Mouse (Mus musculus): ENCODE data around the gene Hexim2. TPM values are rescaled to one million over a fixed set of nuclear protein-coding genes. Genes with fewer than 3 reads are reported as not detected.

The Hexim2 gene
- polyA plus RNA-seq, 1 experiment from 2014 or later = 17.6 TPM

GRCm38 (mm10) chr11:103114270-103114943, 17.8 kb upstream of the Hexim2 start:
- Histone ChIP-seq H3K4me1 (replicated peaks) (peaks cover 56% of the 10 kb centered on the region), H3K27me3 (peaks cover 42% of the 10 kb centered on the region), H3K9me3 (no peaks in the 10 kb centered on the region), H3K4me2 (peak overlapping the region; percentile 65), H3K27ac (replicated peaks) (peak overlapping the region; percentile 91; the same call in 1 of the 2 replicates), H3K9ac (peak overlapping the region; percentile 90), H3K36me3 (no peaks in the 10 kb centered on the region), H3K4me3 (peak overlapping the region; percentile 60)
- no peak for ATAC-seq (ENCODE audit: low read depth)
- WGBS = 87% methylated on average over 11 of the region's 11 CpGs

DNA sequence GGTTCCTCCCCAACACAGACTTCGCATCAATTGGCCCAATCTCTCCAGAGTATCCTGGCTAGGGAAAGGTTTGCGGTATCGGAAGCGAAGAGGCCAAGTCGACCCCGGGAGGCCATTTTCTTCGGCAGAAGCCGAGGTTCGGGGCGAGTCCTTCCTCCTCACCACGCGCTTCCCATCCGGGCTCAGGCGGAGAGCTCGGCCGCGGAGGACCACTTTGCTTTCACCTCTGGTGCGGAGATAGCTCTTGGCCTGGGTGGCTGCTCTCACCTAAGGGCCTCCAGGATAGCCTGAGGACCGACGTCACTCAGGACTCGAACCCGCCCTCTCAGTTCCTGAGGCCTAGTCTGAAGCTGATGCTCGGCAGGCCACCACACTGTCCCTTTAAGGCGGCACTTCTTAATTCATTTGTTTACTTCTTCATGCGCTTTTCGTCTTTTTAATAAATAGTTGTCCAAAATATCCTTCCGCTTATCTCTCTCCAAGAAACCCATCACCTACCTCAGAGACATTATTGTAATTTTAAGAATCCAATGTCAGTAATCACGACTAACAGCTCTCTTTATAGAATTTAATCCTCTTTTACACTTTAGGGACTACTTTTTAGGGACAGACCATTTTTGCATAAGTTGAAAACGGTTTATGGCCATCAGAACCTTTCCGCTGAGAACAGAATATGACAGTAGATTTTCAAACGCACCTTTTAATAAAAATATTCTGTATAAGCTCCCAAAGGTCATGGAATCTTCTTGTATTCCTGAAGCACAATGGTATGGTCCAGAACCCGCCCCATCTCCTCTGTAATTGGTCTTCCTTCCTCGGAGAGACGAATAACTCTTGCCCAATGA, 16.8 kb upstream of the Hexim2 start:
- 1% methylated on average over 34 of the region's 34 CpGs for WGBS

DNA sequence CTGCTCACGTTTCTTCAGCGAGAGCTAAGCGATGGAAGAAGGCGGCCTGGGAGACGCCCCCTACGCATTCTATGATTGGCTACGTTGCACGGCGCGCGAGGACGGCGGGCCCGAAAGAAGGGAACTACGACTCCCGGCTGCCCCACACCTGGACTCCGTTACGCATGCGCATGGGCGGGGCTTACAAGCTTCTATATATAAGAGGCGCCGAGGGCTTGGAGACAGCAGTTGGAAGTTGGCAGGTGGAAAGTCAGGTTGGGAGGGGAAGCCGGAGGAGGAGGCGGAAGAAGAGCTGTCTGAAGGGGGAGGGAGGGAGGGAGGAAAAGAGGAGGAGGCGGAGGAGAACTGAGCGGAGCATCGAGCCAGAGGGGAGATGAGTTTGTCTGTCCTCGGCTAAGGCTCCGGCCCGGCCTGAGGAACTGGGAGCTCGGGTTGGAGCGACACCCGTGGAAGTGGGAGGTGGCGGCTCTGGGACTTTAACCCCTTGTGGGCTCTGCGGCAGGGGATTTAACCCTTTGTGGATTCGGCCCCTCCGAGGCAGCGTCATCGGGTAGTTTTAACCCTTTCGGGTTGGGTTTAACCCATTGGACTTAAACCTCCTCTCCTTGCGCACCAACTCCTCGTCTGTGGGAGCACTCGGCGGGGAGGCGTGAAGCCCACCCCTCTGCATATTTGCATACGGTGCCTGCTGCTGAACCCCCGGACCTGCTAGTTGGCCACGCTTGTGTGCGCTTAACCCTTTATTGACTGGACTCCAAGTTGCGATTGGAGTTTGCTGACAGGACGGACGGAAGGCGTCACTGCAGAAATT, 16.0 kb upstream of the Hexim2 start, which contains the start of gene Hexim1:
Gene Hexim1, plus strand, starts transcription at position 224 of the 811 bp plus-strand sequence.
- under 1% methylated on average over 53 of the region's 53 CpGs for WGBS
- Histone ChIP-seq H3K4me3 (peak within 1 kb of the TSS; percentile 60), H3K9ac (peak within 1 kb of the TSS; percentile 90)

More for the DNA sequence above, 16.8 kb upstream of the Hexim2 start:
- H3K4me3 ChIP-seq = peak overlapping the region; percentile 60
- H3K4me2 ChIP-seq = peak overlapping the region; percentile 65
- H3K9ac ChIP-seq = peak overlapping the region; percentile 90
- peak overlapping the region; percentile 91 for H3K27ac ChIP-seq (replicated peaks)
- no peaks in the 10 kb centered on the region for H3K9me3 ChIP-seq
- peaks cover 37% of the 10 kb centered on the region for H3K27me3 ChIP-seq
- peak; percentile 84 for ATAC-seq (ENCODE audit: low read depth)
- peaks cover 56% of the 10 kb centered on the region for H3K4me1 ChIP-seq (replicated peaks)
- H3K36me3 ChIP-seq = no peaks in the 10 kb centered on the region

GRCm38 (mm10) chr11:103116959-103117590, 15.2 kb upstream of the Hexim2 start:
- under 1% methylated on average over 35 of the region's 35 CpGs for WGBS
- ATAC-seq (ENCODE audit: low read depth) = peak; percentile 33
- Histone ChIP-seq H3K4me3 (peak overlapping the region; percentile 60), H3K36me3 (no peaks in the 10 kb centered on the region), H3K27me3 (peaks cover 21% of the 10 kb centered on the region), H3K9ac (peak overlapping the region; percentile 81), H3K9me3 (no peaks in the 10 kb centered on the region), H3K27ac (replicated peaks) (peak overlapping the region; percentile 93), H3K4me1 (replicated peaks) (peaks cover 46% of the 10 kb centered on the region), H3K4me2 (peak overlapping the region; percentile 94)

More for the DNA sequence above, 16.0 kb upstream of the Hexim2 start, which contains the start of gene Hexim1:
- Histone ChIP-seq H3K27ac (replicated peaks) (peak within 1 kb of the TSS; percentile 93), H3K4me1 (replicated peaks) (peaks cover 55% of the 10 kb centered on the region), H3K4me2 (peak within 1 kb of the TSS; percentile 94), H3K9me3 (no peaks in the 10 kb centered on the region), H3K36me3 (no peaks in the 10 kb centered on the region), H3K27me3 (peaks cover 29% of the 10 kb centered on the region)
- peak; percentile 96 for ATAC-seq (ENCODE audit: low read depth)

DNA sequence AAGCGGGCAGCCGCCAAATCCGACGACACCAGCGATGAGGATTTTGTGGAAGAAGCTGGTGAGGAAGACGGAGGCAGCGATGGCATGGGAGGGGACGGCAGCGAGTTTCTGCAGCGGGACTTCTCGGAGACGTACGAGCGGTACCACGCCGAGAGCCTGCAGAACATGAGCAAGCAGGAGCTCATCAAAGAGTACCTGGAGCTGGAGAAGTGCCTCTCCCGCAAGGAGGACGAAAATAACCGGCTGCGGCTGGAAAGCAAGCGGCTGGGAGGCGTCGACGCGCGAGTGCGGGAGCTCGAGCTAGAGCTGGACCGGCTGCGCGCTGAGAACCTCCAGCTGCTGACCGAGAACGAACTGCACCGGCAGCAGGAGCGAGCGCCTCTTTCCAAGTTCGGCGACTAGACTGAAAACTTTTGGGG, 14.6 kb upstream of the Hexim2 start:
- Histone ChIP-seq H3K9ac (peak overlapping the region; percentile 81), H3K27me3 (peaks cover 15% of the 10 kb centered on the region), H3K36me3 (no peaks in the 10 kb centered on the region), H3K4me1 (replicated peaks) (peaks cover 41% of the 10 kb centered on the region), H3K27ac (replicated peaks) (peak overlapping the region; percentile 93; the same call in 1 of the 2 replicates), H3K9me3 (no peaks in the 10 kb centered on the region), H3K4me3 (peak overlapping the region; percentile 60), H3K4me2 (peak overlapping the region; percentile 94)
- WGBS = under 1% methylated on average over 38 of the region's 38 CpGs
- no peak for ATAC-seq (ENCODE audit: low read depth)

DNA sequence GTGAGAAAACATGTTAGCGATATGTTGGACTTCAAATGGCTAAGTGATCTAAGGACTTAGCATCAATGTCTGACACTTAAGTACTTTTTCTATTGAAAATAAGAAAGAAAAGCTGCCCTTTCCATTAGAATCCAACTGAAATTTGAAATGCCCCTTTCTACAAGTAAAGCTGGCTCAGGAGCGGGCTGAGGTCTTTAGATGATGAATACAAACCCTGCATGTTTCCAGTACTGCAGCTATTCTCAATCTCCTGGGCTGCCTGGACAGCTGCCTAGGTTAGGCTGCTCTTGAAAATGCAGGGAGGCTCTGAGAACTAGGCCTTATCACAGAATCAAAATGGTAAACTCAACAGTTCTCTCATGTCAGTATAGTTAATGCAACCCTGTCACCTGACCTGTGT, 13.4 kb upstream of the Hexim2 start:
- peak overlapping the region; percentile 81; the same call in 1 of the 2 replicates for H3K9ac ChIP-seq
- peak overlapping the region; percentile 60 for H3K4me3 ChIP-seq
- no peak for ATAC-seq (ENCODE audit: low read depth)

DNA sequence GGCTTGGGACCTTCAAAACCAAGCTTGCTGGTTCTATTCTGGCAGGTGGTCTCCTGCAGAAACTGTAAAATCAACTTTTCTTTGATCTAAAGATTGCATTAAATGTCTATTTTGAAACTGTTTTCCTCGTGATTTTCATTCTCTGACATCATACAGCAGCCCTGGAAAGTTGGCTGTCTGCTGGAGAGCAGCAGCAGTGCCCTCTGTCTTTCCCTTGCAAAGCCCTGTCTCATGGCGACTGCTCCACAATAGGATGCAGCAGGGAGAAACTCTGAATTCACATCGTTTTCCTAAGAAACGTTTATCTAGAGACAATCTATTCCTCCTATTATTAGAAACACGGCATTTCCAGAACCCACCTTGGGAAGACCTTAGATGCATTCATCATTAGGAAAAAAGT, 12.6 kb upstream of the Hexim2 start:
- no peaks in the 10 kb centered on the region for H3K27me3 ChIP-seq
- no peak overlapping the region for H3K9ac ChIP-seq
- H3K36me3 ChIP-seq = no peaks in the 10 kb centered on the region
- H3K4me2 ChIP-seq = no peak overlapping the region
- no peaks in the 10 kb centered on the region for H3K9me3 ChIP-seq
- 60% methylated on average over 5 of the region's 5 CpGs for WGBS
- peaks cover 28% of the 10 kb centered on the region for H3K4me1 ChIP-seq (replicated peaks)
- no peak overlapping the region for H3K4me3 ChIP-seq
- no peak for ATAC-seq (ENCODE audit: low read depth)
- H3K27ac ChIP-seq (replicated peaks) = no peak overlapping the region

More for the DNA sequence above, 13.4 kb upstream of the Hexim2 start:
- 93% methylated on average over 2 of the region's 2 CpGs for WGBS
- H3K27me3 ChIP-seq = peaks cover 3% of the 10 kb centered on the region
- peak overlapping the region; percentile 94 for H3K4me2 ChIP-seq
- no peak overlapping the region for H3K27ac ChIP-seq (replicated peaks)
- peaks cover 34% of the 10 kb centered on the region for H3K4me1 ChIP-seq (replicated peaks)
- no peaks in the 10 kb centered on the region for H3K9me3 ChIP-seq
- no peaks in the 10 kb centered on the region for H3K36me3 ChIP-seq

DNA sequence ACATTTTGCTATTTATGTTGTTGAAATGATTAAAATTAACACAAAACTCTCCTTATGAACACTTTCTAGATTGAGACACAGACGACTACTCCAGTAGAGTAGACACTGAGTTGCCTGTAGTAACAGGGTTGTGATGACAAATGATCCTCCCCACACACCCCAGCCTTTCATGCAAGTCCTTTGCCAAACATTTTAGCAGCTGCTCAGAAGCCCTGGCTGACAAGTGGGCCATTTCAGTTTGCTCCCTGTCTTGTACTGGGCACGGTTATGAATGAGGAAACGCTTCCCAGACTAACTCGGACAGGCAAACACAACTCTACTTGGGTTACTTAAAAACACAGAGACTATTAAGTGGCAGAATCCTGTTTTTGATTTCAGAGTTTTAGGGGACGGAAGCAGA, 11.9 kb upstream of the Hexim2 start:
- no peak for ATAC-seq (ENCODE audit: low read depth)
- Histone ChIP-seq H3K27ac (replicated peaks) (no peak overlapping the region), H3K4me1 (replicated peaks) (peaks cover 24% of the 10 kb centered on the region), H3K4me3 (no peak overlapping the region), H3K4me2 (no peak overlapping the region), H3K27me3 (no peaks in the 10 kb centered on the region), H3K9ac (no peak overlapping the region), H3K36me3 (no peaks in the 10 kb centered on the region), H3K9me3 (no peaks in the 10 kb centered on the region)
- 76% methylated on average over 5 of the region's 5 CpGs for WGBS

GRCm38 (mm10) chr11:103132576-103133455, 587 bp downstream of the Hexim2 start:
- peak; percentile 93 for ATAC-seq (ENCODE audit: low read depth)
- Histone ChIP-seq H3K4me1 (replicated peaks) (peaks cover 55% of the 10 kb centered on the region), H3K36me3 (no peaks in the 10 kb centered on the region), H3K9ac (peak overlapping the region; percentile 100), H3K27me3 (no peaks in the 10 kb centered on the region), H3K4me3 (peak overlapping the region; percentile 93), H3K9me3 (no peaks in the 10 kb centered on the region), H3K27ac (replicated peaks) (peak overlapping the region; percentile 99), H3K4me2 (peak overlapping the region; percentile 89)
- under 1% methylated on average over 55 of the region's 58 CpGs for WGBS

DNA sequence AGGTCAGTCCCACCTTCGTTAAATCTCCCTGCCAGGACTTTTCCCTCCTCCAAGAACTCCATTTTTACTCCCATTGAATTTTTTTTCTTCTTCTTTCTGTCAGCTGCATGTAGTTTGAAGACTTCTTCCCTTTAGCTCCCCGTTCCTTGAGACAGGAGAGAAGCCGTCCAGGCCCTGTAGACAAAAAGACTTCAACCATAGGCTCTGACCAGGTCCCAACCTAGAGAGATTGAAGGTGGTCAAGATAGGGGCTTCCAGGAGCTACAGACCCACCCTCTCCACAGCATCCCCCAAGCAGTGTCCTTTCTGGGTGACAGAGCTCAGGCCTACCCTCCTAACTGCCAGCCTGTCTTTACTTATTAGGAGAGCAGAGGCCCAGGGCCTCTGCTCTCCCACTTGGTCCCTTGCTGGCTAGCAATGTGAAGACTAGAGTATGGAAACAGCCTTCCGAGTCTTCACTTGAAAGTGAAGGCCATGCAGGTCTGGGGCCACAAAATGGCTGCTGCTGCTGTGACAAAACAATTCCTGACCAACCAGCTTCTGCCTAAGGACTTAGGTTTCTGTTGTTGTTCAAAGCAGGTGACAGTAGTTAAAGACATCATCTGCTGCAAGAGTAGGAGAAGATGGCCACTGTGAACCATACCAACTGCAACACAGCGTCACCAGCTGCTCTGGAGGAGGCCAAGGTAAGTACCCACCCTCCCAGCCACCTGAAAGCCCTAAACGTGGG, 1.4 kb downstream of the Hexim2 start:
- WGBS = 56% methylated on average over 6 of the region's 6 CpGs
- H3K36me3 ChIP-seq = peaks cover 6% of the 10 kb centered on the region; the same call in 1 of the 2 replicates
- H3K27ac ChIP-seq (replicated peaks) = peak overlapping the region; percentile 78
- H3K4me3 ChIP-seq = peak overlapping the region; percentile 30
- no peaks in the 10 kb centered on the region for H3K27me3 ChIP-seq
- peak; percentile 32; the same call in 1 of the 2 replicates for ATAC-seq (ENCODE audit: low read depth)
- H3K9ac ChIP-seq = peak overlapping the region; percentile 65
- no peaks in the 10 kb centered on the region for H3K9me3 ChIP-seq
- peak overlapping the region; percentile 54 for H3K4me2 ChIP-seq
- H3K4me1 ChIP-seq (replicated peaks) = peaks cover 55% of the 10 kb centered on the region

Measured in neural tube, embryonic 13.5 days (tissue).